Mouse (Mus musculus): ENCODE measurements around the gene Uqcc3.

GRCm38 (mm10) chr19:8930117-8930516, 49.4 kb upstream of the Uqcc3 start:
- TF ChIP-seq CTCF (IDR thresholded peaks at IDR 0.05; ENCODE audit: extremely low read depth, insufficient read depth, insufficient read length, insufficient replicate concordance) (no peak), POLR2A (IDR thresholded peaks at IDR 0.05; ENCODE audit: low read depth, low read length) (no peak)

All from spleen, adult 2 months (tissue).